Mouse (Mus musculus) myocyte (in vitro differentiated cells): ENCODE measurements around the gene Gdf11.

Experiments
- E2F4 ChIP-seq: IDR thresholded peaks from one replicate; pipeline ENCODE4 v1.6.1; 2011; ENCODE audit warnings: mild to moderate bottlenecking, control low read depth, moderate library complexity; ENCODE audit not compliant: insufficient read depth
- MYOG ChIP-seq, 3 experiments: IDR thresholded peaks; one replicate each; pipeline ENCODE4 v1.6.1; 2011; ENCODE audit warnings: control low read depth in 2 of 3, low read depth in 2 of 3, mild to moderate bottlenecking in 2 of 3; ENCODE audit not compliant: insufficient read length in 2 of 3, control insufficient read depth in 1 of 3, insufficient read depth in 1 of 3
- POLR2A ChIP-seq: IDR thresholded peaks from one replicate; pipeline ENCODE4 v1.6.1; 2011; ENCODE audit warnings: low read depth, mild to moderate bottlenecking, control low read depth, moderate library complexity; ENCODE audit not compliant: insufficient read length
- POLR2AphosphoS2 ChIP-seq: IDR thresholded peaks from one replicate; pipeline ENCODE4 v1.6.1; 2011; ENCODE audit warnings: low read depth, control low read depth; ENCODE audit not compliant: insufficient read length
- TCF3 ChIP-seq: IDR thresholded peaks from one replicate; pipeline ENCODE4 v1.6.1; 2011; ENCODE audit warnings: low read depth, control low read depth; ENCODE audit not compliant: insufficient read length

DNA sequence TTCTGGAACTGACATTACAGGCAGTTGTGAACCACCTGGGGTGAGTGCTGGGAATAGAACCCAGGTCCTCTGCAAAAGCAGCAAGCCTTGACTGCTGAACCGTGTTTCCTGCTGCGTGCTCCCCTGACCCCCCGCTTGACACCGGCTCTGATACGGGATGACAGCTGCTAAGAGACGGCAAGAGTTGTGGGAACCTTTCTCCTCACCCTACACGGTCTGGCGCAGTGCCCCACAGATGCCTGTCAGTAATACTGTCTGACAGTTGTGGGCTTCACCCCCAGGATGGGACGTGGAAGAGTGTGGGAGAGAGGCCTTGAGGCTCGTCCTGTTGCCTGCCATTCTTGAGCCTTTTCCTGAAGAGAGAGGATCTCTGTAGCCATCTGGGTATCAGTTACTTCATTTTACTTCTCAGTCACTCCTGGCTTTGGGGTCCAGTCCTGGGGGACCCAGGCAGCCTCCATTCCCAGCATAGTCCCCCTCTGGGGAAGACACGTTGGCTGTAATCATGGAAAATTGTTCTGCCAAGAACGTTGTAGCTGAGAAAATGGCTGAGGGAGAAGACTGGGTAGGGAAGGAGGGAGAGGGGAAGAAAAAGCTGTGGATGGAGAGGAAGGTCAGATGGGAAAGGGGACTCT, 46.4 kb upstream of the Gdf11 start:
- TF ChIP-seq E2F4 (no peak), TCF3 (peak; percentile 71), MYOG (IDR thresholded peaks at IDR 0.05; ENCODE audit: control insufficient read depth in 1 of 3, insufficient read depth in 1 of 3, insufficient read length in 2 of 3, low read depth in 2 of 3) (peak; percentile 79 to 97 (median 82)), POLR2A (peak; percentile 43), POLR2AphosphoS2 (peak; percentile 65)
